Mouse (Mus musculus) heart, adult 2 months (tissue): ENCODE data around the gene Fbxo34.

Experiments
- CTCF ChIP-seq: fragments of 200-600 bp; IDR thresholded peaks from 2 replicates; pipeline ENCODE4 v1.8.1; 2022; ENCODE audit warnings: antibody characterized with exemption, mild to moderate bottlenecking, moderate library complexity
- EP300 ChIP-seq: fragments of 200-500 bp; IDR thresholded peaks from 2 replicates; pipeline ENCODE4 v1.6.1; 2011; ENCODE audit warnings: low read depth, low read length, control low read depth; ENCODE audit not compliant: insufficient read depth
- POLR2A ChIP-seq: fragments of 200-500 bp; IDR thresholded peaks from 2 replicates; pipeline ENCODE4 v1.6.1; 2011; ENCODE audit warnings: mild to moderate bottlenecking, low read depth, low read length, control low read depth; ENCODE audit not compliant: insufficient read depth

- TF ChIP-seq POLR2A (no peak), CTCF (no peak), EP300 (no peak)
Observed at GRCm38 (mm10) chr14:47525374-47525773, 75.2 kb downstream of the Fbxo34 start.
